Mouse (Mus musculus): ENCODE results near the gene Ppp1r12a.

DNA sequence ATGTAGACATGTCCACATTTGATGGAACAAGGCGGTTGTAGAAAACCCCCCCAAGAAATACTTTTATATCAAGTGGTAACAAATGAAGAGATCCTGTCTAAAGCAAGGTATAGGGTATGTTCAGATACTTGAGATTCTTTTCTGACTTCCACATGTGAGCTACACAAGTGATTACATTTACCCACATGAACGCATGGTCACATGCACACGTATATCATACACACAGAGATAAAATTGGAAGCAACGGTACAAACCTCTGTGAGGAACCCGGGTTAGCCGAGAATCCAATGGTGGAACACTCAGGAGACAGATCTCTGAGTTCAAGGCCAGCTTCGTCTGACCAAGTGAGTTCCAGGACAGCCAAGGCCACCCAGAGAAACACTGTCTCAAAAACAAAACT lies 166.4 kb downstream of the Ppp1r12a start:
- no peak for TF ChIP-seq CTCF (IDR thresholded peaks at IDR 0.05; ENCODE audit: low read depth, low read length)
- TF ChIP-seq GATA1 (IDR thresholded peaks at IDR 0.05; ENCODE audit: borderline replicate concordance, low read length) = no peak
- no peak for TF ChIP-seq POLR2AphosphoS5 (IDR thresholded peaks at IDR 0.05; ENCODE audit: insufficient replicate concordance, low read depth, low read length)
- no peak for TF ChIP-seq TAL1 (conservative IDR thresholded peaks at IDR 0.05; ENCODE audit: low read depth, low read length)
- no peak for TF ChIP-seq GATA2 (IDR thresholded peaks at IDR 0.05; ENCODE audit: borderline replicate concordance, low read depth, low read length)

Data from G1E (cell line).